Mouse (Mus musculus) CH12.LX (cell line): ENCODE results near the gene Oxsm. TPM values are rescaled to one million over a fixed set of nuclear protein-coding genes. Genes with fewer than 3 reads are reported as not detected.

Experiments used
- DNase-seq: peaks from one replicate; pipeline ENCODE4 v3.0.0-alpha.2; 2013; ENCODE audit errors: extremely low read depth
- H3K27ac ChIP-seq: 2 replicates; pipeline ENCODE4 v1.5.1; 2012; ENCODE audit warnings: low read depth, mild to moderate bottlenecking, control low read depth, moderate library complexity; ENCODE audit not compliant: insufficient read depth
- H3K27me3 ChIP-seq: replicated peaks from 2 replicates; pipeline ENCODE3; 2012; ENCODE audit warnings: inconsistent platforms
- H3K36me3 ChIP-seq, 2 experiments: replicated peaks in 1 of 2; 2 replicates each; pipeline versions ENCODE3 to v1.6.1; 2012; ENCODE audit warnings: inconsistent platforms in 1 of 2, low read length in 1 of 2, mild to moderate bottlenecking in 1 of 2, mixed read lengths in 1 of 2, moderate library complexity in 1 of 2; ENCODE audit not compliant: control insufficient read depth in 1 of 2, insufficient read depth in 1 of 2
- H3K4me1 ChIP-seq, 2 experiments: 2 replicates each; pipeline ENCODE4 v1.6.1; 2012; ENCODE audit warnings: inconsistent platforms in 1 of 2, moderate library complexity in 1 of 2; ENCODE audit not compliant: insufficient read depth in 2 of 2, control insufficient read depth in 1 of 2
- H3K4me2 ChIP-seq: 2 replicates; pipeline ENCODE4 v1.6.1; 2012; ENCODE audit warnings: low read depth, mild to moderate bottlenecking, control low read depth; ENCODE audit not compliant: poor library complexity, insufficient read depth, severe bottlenecking
- H3K4me3 ChIP-seq, 3 experiments: fragments of 150-350 bp in 1 of 3; sonication (generic) in 1 of 3; replicated peaks in 1 of 3; 2 replicates each; pipeline versions ENCODE3 to v1.5.1; 2011 to 2012; ENCODE audit warnings: low read depth in 2 of 3, low read length in 2 of 3, mild to moderate bottlenecking in 2 of 3, moderate library complexity in 2 of 3, control low read depth in 1 of 3, improper control_type of control experiment in 1 of 3, inconsistent platforms in 1 of 3, mixed read lengths in 1 of 3; ENCODE audit not compliant: poor library complexity in 1 of 3
- H3K79me2 ChIP-seq: replicated peaks from 2 replicates; pipeline ENCODE4 v1.6.1; 2012; ENCODE audit warnings: mild to moderate bottlenecking, moderate library complexity; ENCODE audit not compliant: control insufficient read depth, poor library complexity, insufficient read depth, severe bottlenecking; ENCODE audit errors: extremely low read depth
- H3K9ac ChIP-seq: 2 replicates; pipeline ENCODE4 v1.6.1; 2012; ENCODE audit warnings: low read depth, mild to moderate bottlenecking, control low read depth, moderate library complexity; ENCODE audit not compliant: insufficient read depth
- H3K9me3 ChIP-seq: replicated peaks from 2 replicates; pipeline ENCODE3; 2012; ENCODE audit warnings: low read length, inconsistent platforms, mixed read lengths
- CHD2 ChIP-seq: IDR thresholded peaks from 2 replicates; pipeline ENCODE4 v1.6.1; 2011; ENCODE audit warnings: low read length, improper control_type of control experiment
- CTCF ChIP-seq, 2 experiments: IDR thresholded peaks in 1 of 2; conservative IDR thresholded peaks in 1 of 2; 2 replicates each; pipeline ENCODE4 v1.5.1; 2011 to 2012; ENCODE audit warnings: low read depth in 2 of 2, low read length in 2 of 2, improper control_type of control experiment in 1 of 2, inconsistent platforms in 1 of 2, mild to moderate bottlenecking in 1 of 2, moderate library complexity in 1 of 2
- E2F4 ChIP-seq: IDR thresholded peaks from 2 replicates; pipeline ENCODE4 v1.6.1; 2011; ENCODE audit warnings: low read depth, low read length, improper control_type of control experiment; ENCODE audit not compliant: insufficient replicate concordance
- ELF1 ChIP-seq: IDR thresholded peaks from 2 replicates; pipeline ENCODE4 v1.6.1; 2014; ENCODE audit warnings: low read depth, mild to moderate bottlenecking, inconsistent platforms, low read length, improper control_type of control experiment
- EP300 ChIP-seq: IDR thresholded peaks from 2 replicates; pipeline ENCODE4 v1.6.1; 2011; ENCODE audit warnings: low read length, improper control_type of control experiment
- HCFC1 ChIP-seq: IDR thresholded peaks from 2 replicates; pipeline ENCODE4 v1.6.1; 2012; ENCODE audit warnings: low read depth, mild to moderate bottlenecking, inconsistent platforms, low read length, improper control_type of control experiment
- IRF4 ChIP-seq: IDR thresholded peaks from 2 replicates; pipeline ENCODE4 v1.6.1; 2014; ENCODE audit warnings: low read depth, mild to moderate bottlenecking, inconsistent platforms, low read length, improper control_type of control experiment
- KAT2A ChIP-seq: IDR thresholded peaks from 2 replicates; pipeline ENCODE4 v1.6.1; 2012; ENCODE audit warnings: low read length, improper control_type of control experiment, inconsistent platforms; ENCODE audit not compliant: insufficient replicate concordance
- MAZ ChIP-seq: IDR thresholded peaks from 2 replicates; pipeline ENCODE4 v1.6.1; 2012; ENCODE audit warnings: low read depth, mild to moderate bottlenecking, inconsistent platforms, low read length, improper control_type of control experiment, moderate library complexity
- MXI1 ChIP-seq: IDR thresholded peaks from 2 replicates; pipeline ENCODE4 v1.6.1; 2011; ENCODE audit warnings: mild to moderate bottlenecking, low read depth, low read length, improper control_type of control experiment
- NELFE ChIP-seq: IDR thresholded peaks from 2 replicates; pipeline ENCODE4 v1.6.1; 2011; ENCODE audit warnings: low read depth, low read length, improper control_type of control experiment
- NRF1 ChIP-seq: IDR thresholded peaks from 2 replicates; pipeline ENCODE4 v1.6.1; 2014; ENCODE audit warnings: low read depth, mild to moderate bottlenecking, inconsistent platforms, low read length, improper control_type of control experiment, moderate library complexity
- PAX5 ChIP-seq: IDR thresholded peaks from 2 replicates; pipeline ENCODE4 v1.6.1; 2012; ENCODE audit warnings: low read length, inconsistent platforms, mixed read lengths
- POLR2A ChIP-seq: IDR thresholded peaks from 2 replicates; pipeline ENCODE4 v1.6.1; 2011; ENCODE audit warnings: low read depth, mild to moderate bottlenecking, improper control_type of control experiment, low read length
- POLR2AphosphoS2 ChIP-seq: IDR thresholded peaks from 2 replicates; pipeline ENCODE4 v1.6.1; 2011; ENCODE audit warnings: low read depth, low read length, improper control_type of control experiment
- RAD21 ChIP-seq: IDR thresholded peaks from 2 replicates; pipeline ENCODE4 v1.6.1; 2011; ENCODE audit warnings: low read depth, mild to moderate bottlenecking, low read length, improper control_type of control experiment, moderate library complexity
- SIN3A ChIP-seq: IDR thresholded peaks from 2 replicates; pipeline ENCODE4 v1.6.1; 2012; ENCODE audit warnings: low read length, improper control_type of control experiment, inconsistent platforms
- TCF12 ChIP-seq: IDR thresholded peaks from 2 replicates; pipeline ENCODE4 v1.6.1; 2014; ENCODE audit warnings: low read depth, mild to moderate bottlenecking, inconsistent platforms, low read length, improper control_type of control experiment
- UBTF ChIP-seq: IDR thresholded peaks from 2 replicates; pipeline ENCODE4 v1.6.1; 2012; ENCODE audit warnings: low read depth, mild to moderate bottlenecking, inconsistent platforms, low read length, improper control_type of control experiment, moderate library complexity
- USF2 ChIP-seq: conservative IDR thresholded peaks from 2 replicates; pipeline ENCODE4 v1.6.1; 2011; ENCODE audit warnings: low read depth, low read length, improper control_type of control experiment
- ZC3H11A ChIP-seq: IDR thresholded peaks from 2 replicates; pipeline ENCODE4 v1.6.1; 2012; ENCODE audit warnings: low read depth, mild to moderate bottlenecking, inconsistent platforms, low read length, improper control_type of control experiment
- ZKSCAN1 ChIP-seq: IDR thresholded peaks from 2 replicates; pipeline ENCODE4 v1.6.1; 2012; ENCODE audit warnings: low read depth, inconsistent platforms, low read length, improper control_type of control experiment, borderline replicate concordance
- ZMIZ1 ChIP-seq: IDR thresholded peaks from 2 replicates; pipeline ENCODE4 v1.6.1; 2012; ENCODE audit warnings: low read depth, mild to moderate bottlenecking, inconsistent platforms, low read length, improper control_type of control experiment
- ZNF384 ChIP-seq: IDR thresholded peaks from 2 replicates; pipeline ENCODE4 v1.6.1; 2012; ENCODE audit warnings: low read depth, low read length, improper control_type of control experiment, inconsistent platforms
- dilution Hi-C: fragments of 300-500 bp; cut with MboI; formaldehyde crosslinking; loops from 2 replicates; pipeline ENCODE4 v1.14.3; 2020; ENCODE audit warnings: low sequenced_read_pairs; ENCODE audit not compliant: extremely low pct_unique_long_range_greater_than_20kb, extremely low pct_ligation_motif_present
- in situ Hi-C: fragments of 300-500 bp; cut with MboI; formaldehyde crosslinking; loops from 3 replicates; pipeline ENCODE4 v1.14.3; 2019; ENCODE audit warnings: low sequenced_read_pairs, low pct_ligation_motif_present, low pct_unique_long_range_greater_than_20kb, mixed read lengths
- polyA plus RNA-seq: library from polyadenylated mRNA; unstranded; fragments of >175 nt; gene quantifications from 2 replicates; pipeline ENCODE4 v1.2.1, GENCODE M21; 2012; ENCODE audit warnings: low read depth; ENCODE audit not compliant: insufficient read length
- total RNA-seq, 2 experiments: library from RNA; depleted of rRNA; stranded (reverse); fragments of 300-350 nt in 1 of 2; fragments of >200 nt in 1 of 2; gene quantifications; 2 replicates each; pipeline ENCODE4 v1.2.3; 2012 to 2014

Oxsm gene
- total and polyA plus RNA-seq, 3 experiments: 6.6 to 10.8 (median 8.7) TPM

GRCm38 (mm10) chr14:16293015-16293414 is 43.4 kb upstream of the Oxsm start:
- DNase-seq: no peak
- dilution Hi-C loops: no loop called here
- TF ChIP-seq CHD2: no peak
- TF ChIP-seq ZMIZ1: no peak
- TF ChIP-seq IRF4: no peak
- no peak for TF ChIP-seq ELF1
- TF ChIP-seq TCF12: no peak
- no peak for TF ChIP-seq NELFE
- TF ChIP-seq RAD21: no peak
- no peak for TF ChIP-seq MXI1
- TF ChIP-seq HCFC1: no peak
- no peak for TF ChIP-seq CTCF (conservative IDR thresholded peaks at IDR 0.05 in 1 of 2, IDR thresholded peaks at IDR 0.05 in 1 of 2; ENCODE audit: low read depth in 2 of 2, low read length in 2 of 2)
- no peak for TF ChIP-seq EP300
- no peak for TF ChIP-seq USF2
- no peak for TF ChIP-seq MAZ
- TF ChIP-seq E2F4: no peak
- TF ChIP-seq UBTF: no peak

GRCm38 (mm10) chr14:16292371-16292770 is 42.8 kb upstream of the Oxsm start:
- peaks cover 0 to 3% of the 10 kb centered on the region in 2 experiments; a peak in 1 of 4 replicates for H3K4me1 ChIP-seq
- TF ChIP-seq SIN3A (no peak), RAD21 (no peak), ZC3H11A (no peak), MAZ (no peak), POLR2AphosphoS2 (no peak), UBTF (no peak), ELF1 (no peak), KAT2A (no peak), E2F4 (no peak), ZKSCAN1 (no peak), POLR2A (no peak), MXI1 (no peak), USF2 (no peak), ZNF384 (no peak), PAX5 (no peak), NRF1 (no peak)
- dilution Hi-C loops: no loop called here

More at GRCm38 (mm10) chr14:16293015-16293414, 43.4 kb upstream of the Oxsm start:
- H3K36me3 ChIP-seq: peaks cover 0 to 28% of the 10 kb centered on the region in 2 experiments
- peaks cover 0 to 3% of the 10 kb centered on the region in 2 experiments; a peak in 1 of 4 replicates for H3K4me1 ChIP-seq
- no peak overlapping the region for H3K4me2 ChIP-seq
- in situ Hi-C loops: no loop called here
- no peaks in the 10 kb centered on the region for H3K27me3 ChIP-seq
- no peaks in the 10 kb centered on the region for H3K9me3 ChIP-seq
- H3K4me3 ChIP-seq: no peak overlapping the region
- no peak overlapping the region for H3K9ac ChIP-seq
- H3K27ac ChIP-seq: no peak overlapping the region
- H3K79me2 ChIP-seq: no peaks in the 10 kb centered on the region

More at GRCm38 (mm10) chr14:16292371-16292770, 42.8 kb upstream of the Oxsm start:
- no peaks in the 10 kb centered on the region for H3K27me3 ChIP-seq
- no peak overlapping the region for H3K4me3 ChIP-seq
- no peak overlapping the region for H3K9ac ChIP-seq
- H3K79me2 ChIP-seq: no peaks in the 10 kb centered on the region
- H3K4me2 ChIP-seq: no peak overlapping the region
- no peaks in the 10 kb centered on the region for H3K9me3 ChIP-seq
- peaks cover 0 to 28% of the 10 kb centered on the region in 2 experiments for H3K36me3 ChIP-seq
- in situ Hi-C loops: no loop called here
- no peak for DNase-seq
- no peak overlapping the region for H3K27ac ChIP-seq
